ENCODE assay signal across 12 mouse cellular contexts in the genomic region with DNA sequence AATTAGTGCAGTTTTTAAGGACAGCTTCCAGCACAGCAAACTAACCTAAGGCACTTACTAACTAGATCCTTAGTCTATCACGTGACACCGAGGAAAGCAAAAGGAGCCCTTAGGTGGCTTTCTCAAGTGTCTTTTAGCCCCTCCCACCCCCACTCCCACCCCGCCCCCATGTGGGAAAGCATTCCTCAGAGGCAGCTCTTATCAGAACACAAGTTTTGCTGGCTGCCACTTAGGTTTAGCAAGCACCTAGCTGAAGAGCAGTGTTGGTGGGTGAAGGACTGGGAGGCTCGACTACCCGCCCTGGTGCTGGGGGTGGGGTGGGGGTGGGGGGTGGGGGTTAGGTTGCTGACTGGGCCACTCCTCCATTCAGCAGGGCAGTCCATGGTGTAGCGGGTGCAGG. TPM values are rescaled to one million over a fixed set of nuclear protein-coding genes. Genes with fewer than 3 reads are reported as not detected.
DNase-seq lines count a peak whose midpoint lies in the region; ATAC-seq and TF ChIP-seq lines count a peak whose summit lies in the region.
"Had no signal": no experiment of that assay in that cellular context is flagged by ENCODE, and none has a peak within 500 bp of the region (broad histone marks: within the 10 kb centered on the region; RNA-seq: fewer than 3 reads in every experiment).

No protein-coding gene starts in this region.

- no peaks in the 10 kb centered on the region for H3K9me3 ChIP-seq in kidney, postnatal 0 days (replicated peaks; ENCODE audit: low read length)
- no peaks in the 10 kb centered on the region for H3K9me3 ChIP-seq in forebrain, postnatal 0 days (ENCODE audit: low read length)
- H3K9me3 ChIP-seq: hindbrain, embryonic 13.5 days; liver, embryonic 13.5 days had no signal

- 34% methylated on average over 6 of the region's 6 CpGs for WGBS in kidney, postnatal 0 days
- 43% methylated on average over 6 of the region's 6 CpGs for WGBS in forebrain, postnatal 0 days

- no peak overlapping the region for H3K27ac ChIP-seq in kidney, postnatal 0 days
- H3K27ac ChIP-seq in gastrocnemius, adult 2 months: no peak overlapping the region
- no peak overlapping the region for H3K27ac ChIP-seq in forebrain, postnatal 0 days (ENCODE audit: low read depth, low read length)
- H3K27ac ChIP-seq: hindbrain, embryonic 13.5 days; liver, embryonic 13.5 days had no signal

- intact Hi-C loops in gastrocnemius, adult 2 months (cut with DNase I): no loop called here

- no peak overlapping the region for H3K9ac ChIP-seq in kidney, postnatal 0 days (ENCODE audit: low read depth, low read length)
- H3K9ac ChIP-seq in forebrain, postnatal 0 days: no peak overlapping the region
- H3K9ac ChIP-seq: hindbrain, embryonic 13.5 days; liver, embryonic 13.5 days had no signal

- no peaks in the 10 kb centered on the region for H3K27me3 ChIP-seq in kidney, postnatal 0 days (ENCODE audit: insufficient read depth, low read length)
- no peaks in the 10 kb centered on the region for H3K27me3 ChIP-seq in forebrain, postnatal 0 days (ENCODE audit: insufficient read depth, low read length)
- H3K27me3 ChIP-seq: hindbrain, embryonic 13.5 days; liver, embryonic 13.5 days had no signal

- no peaks in the 10 kb centered on the region for H3K36me3 ChIP-seq in kidney, postnatal 0 days (ENCODE audit: insufficient read depth, low read length)
- no peaks in the 10 kb centered on the region for H3K36me3 ChIP-seq in forebrain, postnatal 0 days (ENCODE audit: insufficient read depth)
- H3K36me3 ChIP-seq: hindbrain, embryonic 13.5 days; liver, embryonic 13.5 days had no signal

- TF ChIP-seq CTCF in kidney, postnatal 0 days (IDR thresholded peaks at IDR 0.05; ENCODE audit: low read depth): no peak
- no peak for TF ChIP-seq CTCF in gastrocnemius, adult 2 months (IDR thresholded peaks at IDR 0.05)
- no peak for TF ChIP-seq CTCF in forebrain, postnatal 0 days (IDR thresholded peaks at IDR 0.05; ENCODE audit: low read depth)

- DNase-seq in heart, adult 11 months: peak; percentile 27
- DNase-seq in heart, adult 8-10 months (ENCODE audit: low spot score): no peak
- DNase-seq in kidney, postnatal 0 days (ENCODE audit: low spot score): no peak
- DNase-seq in kidney, adult 8-10 months: no peak
- peak; percentile 57 for DNase-seq in R1 (ENCODE audit: low read depth, low spot score)
- peak; percentile 66 for DNase-seq in lung, postnatal 36 days
- no peak for DNase-seq in gastrocnemius, adult 2 months
- no peak for DNase-seq in forebrain, postnatal 0 days
- DNase-seq: cerebellum, adult 11-12 months; liver, embryonic 13.5 days; thymus, adult 18-20 months had no signal

- H3K4me2 ChIP-seq in kidney, postnatal 0 days (ENCODE audit: low read length): no peak overlapping the region
- no peak overlapping the region for H3K4me2 ChIP-seq in forebrain, postnatal 0 days (ENCODE audit: low read depth)
- H3K4me2 ChIP-seq: hindbrain, embryonic 13.5 days; liver, embryonic 13.5 days had no signal

- 0 out of 2 replicates have a peak, but pooled peaks cover 3% of the 10 kb centered on the region for H3K4me1 ChIP-seq in kidney, postnatal 0 days (replicated peaks; ENCODE audit: insufficient read depth, low read length)
- no peaks in the 10 kb centered on the region for H3K4me1 ChIP-seq in forebrain, postnatal 0 days (ENCODE audit: insufficient read depth)
- H3K4me1 ChIP-seq: hindbrain, embryonic 13.5 days had no signal

- peak; percentile 76 for ATAC-seq in kidney, postnatal 0 days (replicated peaks; ENCODE audit: low FRiP score, low read depth)
- ATAC-seq in forebrain, postnatal 0 days: no peak

- H3K4me3 ChIP-seq in kidney, postnatal 0 days (replicated peaks; ENCODE audit: low read depth, low read length): no peak overlapping the region
- H3K4me3 ChIP-seq in gastrocnemius, adult 2 months: no peak overlapping the region
- H3K4me3 ChIP-seq in forebrain, postnatal 0 days (ENCODE audit: low read depth, low read length): no peak overlapping the region
- H3K4me3 ChIP-seq: hindbrain, embryonic 13.5 days; liver, embryonic 13.5 days had no signal

RNA-seq across cellular contexts. Expression of a gene that starts 8.5 kb away (rescaled TPM):
- under 1 TPM; 0.05 to 0.22 (median 0.07) TPM for total RNA-seq in heart, adult 8-10 months (2022)
- polyA plus RNA-seq in kidney, postnatal 0 days (2015; fragmentation: Nextera tagmentation; extraction: Ambion mirVana): 1.2 and 1.4 TPM in 2 replicates
- under 1 TPM in 1 of 2 experiments, not detected in 1; 0.06 TPM for total RNA-seq in gastrocnemius, adult 2 months (2021)
- total RNA-seq in forebrain, postnatal 0 days (2014; rRNA removed): 0.29 and 0.31 TPM in 2 replicates
- polyA plus RNA-seq in forebrain, postnatal 0 days (2015; fragmentation: Nextera tagmentation; extraction: Ambion mirVana): 0.26 and 0.27 TPM in 2 replicates

RNA-seq across cellular contexts. Expression of a gene that starts 45.3 kb away (rescaled TPM):
- total RNA-seq in heart, adult 8-10 months (2022): 10 to 100 TPM in 3 of 4 experiments, 1 to 10 TPM in 1; 8.9 to 12.1 (median 11.4) TPM
- polyA plus RNA-seq in kidney, postnatal 0 days (2015; fragmentation: Nextera tagmentation; extraction: Ambion mirVana): 28.3 and 31.0 TPM in 2 replicates
- 1 to 10 TPM; 3.4 to 3.7 TPM for total RNA-seq in gastrocnemius, adult 2 months (2021)
- 61.5 and 65.9 TPM in 2 replicates for total RNA-seq in forebrain, postnatal 0 days (2014; rRNA removed)
- 40.8 and 42.4 TPM in 2 replicates for polyA plus RNA-seq in forebrain, postnatal 0 days (2015; fragmentation: Nextera tagmentation; extraction: Ambion mirVana)

Comparison
In these comparisons a context has a peak if more than half of its experiments do, and no peak if none do; other contexts are left out.
1. DNase-seq: peak in heart, adult 11 months (single experiment), R1 (single experiment) and lung, postnatal 36 days (single experiment); none in heart, adult 8-10 months (single experiment), kidney, postnatal 0 days (single experiment), kidney, adult 8-10 months (0 of 2), gastrocnemius, adult 2 months (single experiment) and forebrain, postnatal 0 days (single experiment).